Mouse (Mus musculus): ENCODE results near the gene Plscr5.
A peak's percentile ranks its signal among the peaks of the same experiment; 100 is the strongest.
"Not testable (repeated sequence)": the region's sequence is repeated elsewhere in the genome, so short reads cannot be mapped to it uniquely, and the experiment has no call there.

Gene Plscr5

DNA sequence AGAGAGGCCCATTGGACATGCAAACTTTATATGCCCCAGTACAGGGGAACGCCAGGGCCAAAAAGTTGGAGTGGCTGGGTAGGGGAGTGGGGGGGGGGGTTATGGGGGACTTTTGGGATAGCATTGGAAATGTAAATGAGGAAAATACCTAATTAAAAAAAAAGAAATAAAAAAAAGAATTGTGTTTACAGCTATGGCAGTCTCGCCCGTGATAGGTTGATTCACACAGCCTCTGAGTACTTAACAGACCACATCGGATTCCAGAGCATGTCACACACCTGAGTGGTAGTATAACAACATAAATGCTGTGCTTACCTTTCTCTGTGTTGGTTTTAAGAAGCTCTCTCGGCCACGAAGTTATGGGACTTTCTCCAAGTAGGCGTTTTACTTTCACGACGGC is at the start of gene Plscr5:
Plscr5 (plus strand) TSS at position 301 of the 400 bp plus-strand sequence.
- not testable (repeated sequence) for DNase-seq

DNA sequence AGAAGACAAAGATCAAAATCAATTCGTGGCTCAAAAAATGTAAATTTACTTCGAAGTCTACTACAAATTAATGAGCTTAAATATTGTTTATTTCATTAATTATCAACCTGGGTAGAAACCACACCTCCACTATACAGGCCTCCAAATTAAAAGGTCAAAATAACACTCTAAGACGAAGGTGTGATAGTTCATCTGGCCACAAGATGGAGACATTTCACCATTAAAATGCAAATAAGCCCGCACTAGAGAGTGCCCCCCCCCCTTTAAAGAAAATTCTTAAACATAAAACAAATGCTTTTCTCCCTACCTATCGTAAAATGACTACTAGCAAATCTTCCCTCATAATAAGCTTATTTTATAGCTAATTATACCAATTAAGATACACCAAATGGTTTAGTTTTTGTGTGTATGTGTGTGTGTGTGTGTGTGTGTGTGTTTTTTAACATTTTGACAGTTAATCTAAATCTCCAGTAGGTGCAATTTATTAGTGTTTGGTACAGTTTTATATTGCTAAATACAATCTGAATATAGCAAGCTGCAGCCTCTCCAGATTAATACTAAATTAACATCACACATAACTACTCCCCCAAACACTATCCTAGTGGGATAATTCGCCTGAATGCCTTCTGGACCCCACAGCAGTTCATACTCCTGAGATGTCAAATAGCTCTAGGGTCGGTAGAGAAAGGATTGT is 45.0 kb upstream of the Plscr5 start:
- peak; percentile 52 for DNase-seq

DNA sequence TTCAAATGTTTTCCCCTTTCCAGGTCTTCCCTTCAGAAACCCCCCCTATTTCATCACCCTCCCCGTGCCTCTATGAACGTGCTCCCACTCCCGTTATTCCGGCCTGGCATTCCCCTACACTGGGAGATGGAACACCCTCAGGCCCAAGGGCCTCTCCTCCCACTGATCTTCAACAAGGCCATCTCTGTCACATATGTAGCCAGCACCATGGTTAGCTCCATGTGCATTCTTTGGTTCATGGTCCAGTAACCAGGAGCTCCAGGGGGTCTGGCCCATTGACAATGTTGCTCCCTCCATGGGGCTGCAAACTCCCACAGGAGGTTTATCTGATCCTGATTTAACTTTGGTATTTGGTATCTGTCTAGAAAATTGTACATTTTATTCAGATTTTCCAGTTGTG is 30.5 kb upstream of the Plscr5 start:
- peak; percentile 15 for DNase-seq

GRCm38 (mm10) chr9:92173318-92173985 is 19.3 kb upstream of the Plscr5 start:
- no peak for DNase-seq

DNA sequence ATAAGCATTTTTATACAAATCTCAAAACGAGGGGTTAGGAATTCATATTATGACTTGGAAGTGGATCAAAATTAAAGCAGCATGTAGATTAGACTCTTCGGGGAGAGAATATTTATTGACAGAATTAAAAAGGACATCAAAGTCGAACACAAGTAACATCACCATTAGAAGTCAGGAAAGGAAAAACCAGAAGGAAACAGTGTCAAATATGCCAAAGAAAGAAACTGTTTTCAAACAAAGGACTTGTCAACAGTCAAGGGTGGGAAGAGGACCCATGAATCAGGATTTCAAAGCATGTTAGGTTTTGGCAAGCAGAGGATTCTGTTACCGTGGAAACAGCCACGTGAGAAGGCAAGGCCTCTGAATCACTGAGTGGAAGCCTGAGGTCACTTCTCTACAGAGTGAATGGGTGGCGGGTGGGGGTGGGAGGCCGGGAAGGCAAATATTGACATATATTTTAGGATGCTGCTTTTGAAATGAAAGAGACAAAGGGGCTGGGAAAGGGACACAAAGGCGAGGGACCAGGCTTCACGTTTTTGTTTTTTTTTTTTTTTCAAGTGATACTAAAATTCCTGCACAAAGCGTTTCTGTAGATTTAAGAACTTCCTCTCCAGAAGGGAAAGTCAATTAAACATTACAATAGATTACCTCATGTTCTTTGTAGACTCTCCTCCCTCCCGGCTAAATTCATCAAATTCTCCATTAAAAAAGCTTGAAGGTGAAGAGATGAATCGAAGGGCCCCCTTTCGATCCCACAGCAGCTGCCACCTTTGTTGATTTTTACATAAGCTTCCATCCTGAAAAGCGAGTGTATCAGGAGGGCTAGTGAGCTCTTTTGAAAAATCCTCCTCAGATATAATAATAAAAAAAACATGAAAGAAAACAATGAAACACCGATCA is 18.3 kb upstream of the Plscr5 start:
- peak; percentile 71 for DNase-seq

GRCm38 (mm10) chr9:92178861-92179469 is 13.8 kb upstream of the Plscr5 start:
- DNase-seq = peak; percentile 11

DNA sequence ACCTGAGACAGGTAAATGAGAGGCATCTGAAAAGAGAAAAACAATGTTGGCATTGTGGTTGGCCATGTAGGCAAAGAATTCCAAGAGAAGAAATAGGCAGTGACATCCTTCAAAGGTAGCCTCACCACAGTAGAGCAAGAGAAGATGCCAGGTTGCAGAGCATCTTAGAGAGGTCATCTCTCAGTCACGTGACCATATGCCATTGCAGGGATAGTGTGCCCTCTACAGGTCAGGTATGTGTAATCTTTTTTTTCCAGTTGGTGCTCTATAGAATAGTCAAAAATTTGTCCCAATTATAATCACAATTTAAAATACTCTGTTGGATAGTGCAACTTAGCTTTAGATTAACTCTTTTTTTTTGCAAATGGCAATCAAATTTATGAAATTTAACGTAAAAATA is 1.4 kb upstream of the Plscr5 start:
- no peak for DNase-seq

DNA sequence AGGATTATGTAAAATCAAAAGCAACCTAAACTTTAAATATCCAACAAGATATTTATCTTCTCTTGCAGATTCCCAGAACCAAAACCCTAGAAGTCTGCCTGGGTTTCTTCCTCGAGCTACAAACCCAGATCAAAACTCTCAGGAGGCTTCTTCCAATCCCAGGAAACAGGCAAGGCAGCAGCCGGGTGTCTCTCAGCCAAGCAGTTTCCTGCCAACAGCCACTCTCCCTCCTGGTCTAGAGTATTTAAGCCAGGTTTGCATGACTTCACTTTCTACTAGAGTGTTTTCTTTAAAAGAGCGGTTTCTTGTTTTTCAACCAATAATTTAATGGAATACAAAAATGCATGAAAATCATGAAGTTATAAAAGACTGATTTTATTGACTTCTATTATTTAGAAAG is 5.7 kb downstream of the Plscr5 start:
- DNase-seq = no peak

GRCm38 (mm10) chr9:92199564-92199963 is 6.8 kb downstream of the Plscr5 start:
- DNase-seq = no peak

GRCm38 (mm10) chr9:92204397-92204796 is 11.7 kb downstream of the Plscr5 start:
- DNase-seq = no peak

DNA sequence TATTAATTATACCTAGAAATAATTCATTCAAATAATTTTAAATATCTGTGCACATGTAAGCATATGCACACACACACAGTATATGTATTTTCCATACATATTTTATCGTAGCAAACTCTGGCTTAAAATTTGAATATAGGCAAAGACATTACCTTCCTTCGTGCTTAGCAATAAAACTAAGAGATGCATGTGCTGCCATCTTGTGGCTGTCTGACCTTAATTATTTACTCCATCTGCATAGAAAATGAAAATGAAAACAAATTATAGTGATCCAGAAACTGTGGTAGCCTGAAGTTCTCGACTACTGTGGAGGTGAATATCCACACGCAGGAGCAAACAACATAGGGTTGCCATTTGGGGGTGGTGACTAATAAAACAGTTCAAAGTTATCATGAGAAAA is 14.6 kb downstream of the Plscr5 start:
- peak; percentile 60 for DNase-seq

- no peak for DNase-seq
These were observed 15.0 kb downstream of the Plscr5 start for GRCm38 (mm10) chr9:92207757-92208156.

DNA sequence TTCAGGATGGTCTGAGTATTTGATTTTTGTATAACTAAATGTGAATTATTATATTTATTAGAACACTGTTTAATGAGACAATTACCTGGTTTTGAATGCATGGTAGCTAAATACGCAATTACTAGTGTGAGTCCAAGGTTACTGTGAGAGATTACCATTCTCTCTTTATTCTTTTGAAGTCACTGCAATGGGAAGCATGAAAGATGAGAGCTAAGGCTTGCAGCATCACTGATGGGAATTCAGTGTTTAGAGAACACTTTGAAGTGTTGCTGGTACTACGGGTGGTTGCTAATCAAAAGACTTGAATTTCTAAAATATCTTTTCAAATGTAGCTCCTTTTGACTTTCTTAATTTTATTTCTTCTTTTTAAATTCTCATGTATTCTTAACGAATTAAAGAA is 17.1 kb downstream of the Plscr5 start:
- DNase-seq = no peak

DNA sequence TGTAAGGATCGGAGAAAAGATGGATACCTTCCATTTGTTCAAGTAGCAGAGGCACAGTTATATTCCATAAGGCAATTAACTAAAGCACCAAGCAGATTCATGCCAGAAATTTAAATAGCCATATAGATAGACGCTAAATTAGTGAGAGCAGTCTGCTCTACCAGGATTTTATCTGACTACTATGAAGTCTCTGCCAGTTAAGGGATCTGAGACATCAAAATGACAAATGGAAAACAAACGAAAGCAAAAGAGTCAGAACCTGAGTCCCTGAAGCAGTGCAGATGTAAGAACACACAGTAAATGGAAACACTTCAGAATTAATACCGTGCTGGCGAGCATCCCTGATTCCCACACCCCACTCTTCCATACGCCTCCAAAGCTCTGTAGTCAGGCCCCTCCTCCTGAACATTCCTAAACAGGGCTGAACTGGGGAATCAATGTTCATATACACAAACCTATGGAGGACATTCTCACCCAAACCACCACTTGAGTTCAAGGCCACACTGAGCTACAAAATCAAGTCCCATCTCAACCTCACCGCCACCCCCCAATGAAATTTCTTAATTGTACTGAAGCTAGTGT is 17.7 kb downstream of the Plscr5 start:
- DNase-seq = no peak

GRCm38 (mm10) chr9:92211048-92211447 is 18.3 kb downstream of the Plscr5 start:
- no peak for DNase-seq

DNA sequence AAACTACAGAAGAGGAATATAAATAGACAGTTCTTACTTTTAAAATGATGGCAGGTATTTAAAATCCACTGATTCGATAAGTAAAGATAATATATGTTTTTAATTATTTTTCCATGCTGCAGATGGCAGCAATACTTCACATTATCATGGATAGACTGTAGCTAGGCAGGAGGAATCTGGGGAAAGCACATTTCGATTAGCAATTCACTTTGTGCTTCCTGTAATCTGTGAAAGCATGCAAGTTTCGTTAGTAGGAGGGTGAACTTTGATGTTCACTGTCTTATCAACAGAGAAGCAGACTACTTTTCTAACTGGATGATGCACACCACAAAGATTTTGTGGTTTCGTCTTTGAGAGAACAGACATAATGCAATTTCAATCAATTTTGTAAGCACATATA is 24.7 kb downstream of the Plscr5 start:
- DNase-seq = no peak

DNA sequence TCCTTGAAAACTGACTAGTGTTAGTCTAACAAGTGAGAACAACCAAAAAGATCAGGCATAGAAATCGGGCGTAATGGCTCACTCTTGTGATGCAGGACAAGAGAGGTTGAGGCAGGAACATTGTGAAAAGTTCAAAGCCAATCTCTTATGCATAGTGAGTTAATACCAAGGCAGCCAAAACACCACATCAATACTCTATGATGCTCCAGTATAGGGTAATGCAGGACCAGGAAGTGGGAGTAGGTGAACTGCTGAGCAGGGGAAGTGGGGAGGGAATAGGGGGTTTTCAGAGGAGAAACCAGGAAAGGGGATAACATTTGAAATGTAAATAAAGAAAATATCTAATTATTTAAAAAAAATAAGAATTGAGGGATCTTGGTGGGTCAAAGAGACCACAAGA is 25.2 kb downstream of the Plscr5 start:
- no peak for DNase-seq

DNA sequence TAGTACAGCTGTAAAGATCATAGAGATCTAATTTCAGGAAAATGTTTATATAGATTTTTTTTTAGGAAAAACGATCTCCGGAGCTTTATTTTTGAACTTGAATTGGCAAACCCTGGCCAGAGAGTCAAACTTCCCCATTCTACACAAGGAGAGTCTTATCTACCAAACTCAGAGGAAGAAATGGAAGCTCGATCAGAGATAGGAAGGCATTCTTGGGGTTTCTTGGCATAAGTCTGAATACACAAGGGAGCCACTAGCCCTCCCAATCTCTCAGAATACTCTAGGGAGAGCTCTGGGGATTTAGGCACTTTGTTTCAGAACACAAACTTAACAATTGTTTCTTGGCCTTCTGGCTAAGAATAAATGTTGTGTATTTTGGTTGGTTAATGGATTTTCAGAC is 27.4 kb downstream of the Plscr5 start:
- DNase-seq = no peak

DNA sequence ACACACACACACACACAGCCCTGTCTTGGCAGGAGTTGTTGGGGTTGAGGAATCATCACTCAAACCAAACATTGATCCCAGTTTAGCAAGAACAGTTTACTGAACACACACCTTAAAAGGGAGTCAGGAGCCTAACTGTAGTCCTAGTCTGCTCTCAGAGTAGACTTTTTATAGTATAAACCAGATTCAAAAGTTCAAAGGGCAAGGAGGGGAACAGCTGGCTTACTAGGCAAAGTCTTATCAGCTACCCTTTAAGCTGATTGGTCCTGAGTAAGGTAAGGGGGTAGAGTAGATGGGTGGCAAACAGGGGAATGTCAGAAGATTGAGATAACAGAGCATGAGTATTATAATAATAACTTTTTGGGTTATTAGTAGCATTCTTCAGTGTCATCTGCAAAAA is 28.7 kb downstream of the Plscr5 start:
- no peak for DNase-seq

DNA sequence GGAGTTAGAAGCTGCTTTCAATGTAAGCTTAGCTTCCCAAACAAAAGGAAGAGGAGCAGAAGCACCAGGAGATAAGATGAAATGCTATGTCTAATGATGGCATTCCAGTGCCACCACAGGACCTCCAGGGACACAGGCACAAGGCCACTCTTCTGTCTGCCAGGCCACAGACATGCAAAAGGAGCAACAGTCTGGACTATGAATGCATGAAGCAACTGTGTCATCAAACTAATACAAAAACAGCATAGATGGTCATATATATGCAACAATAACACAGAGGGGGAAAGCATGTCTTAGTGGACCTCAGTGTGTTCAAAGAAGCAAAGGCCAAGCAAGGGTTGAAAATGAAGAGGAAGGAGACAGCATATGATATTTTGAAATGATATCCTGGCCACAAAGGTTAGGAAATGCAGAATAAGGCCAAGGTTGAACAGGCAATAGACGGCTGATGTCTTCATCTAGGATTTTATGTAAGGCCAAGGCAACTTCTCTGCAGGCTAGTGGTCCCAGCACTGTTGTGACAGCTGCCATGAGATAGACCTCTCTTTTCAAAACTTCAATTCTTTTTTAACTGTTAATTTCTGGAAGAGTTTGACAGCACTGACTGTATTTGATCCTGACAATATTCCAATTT is 32.0 kb downstream of the Plscr5 start:
- DNase-seq = no peak

- DNase-seq = no peak
These were observed 33.5 kb downstream of the Plscr5 start for GRCm38 (mm10) chr9:92226127-92226655.

DNA sequence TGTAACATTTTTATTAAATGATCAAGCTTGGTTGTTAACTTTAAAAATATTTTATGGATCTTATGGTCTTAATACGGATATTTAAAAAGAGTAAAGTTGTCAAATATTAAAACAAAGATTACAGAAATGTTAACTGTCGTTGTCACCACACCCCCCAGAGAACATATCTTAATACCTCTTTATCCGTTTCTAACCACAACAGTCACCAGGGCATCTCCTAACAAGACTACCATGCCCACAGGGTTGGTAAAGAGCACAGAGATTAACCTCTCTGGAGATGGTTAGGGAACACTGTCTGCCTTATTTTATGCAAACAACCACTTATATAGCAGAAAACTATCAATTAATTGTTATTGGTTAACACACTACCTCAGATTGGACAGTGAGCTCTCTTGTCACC is 34.1 kb downstream of the Plscr5 start:
- no peak for DNase-seq

Data from retina, postnatal 1 day (tissue).